Comparison of ENCODE assay signal across 10 mouse cellular contexts in the genomic region with DNA sequence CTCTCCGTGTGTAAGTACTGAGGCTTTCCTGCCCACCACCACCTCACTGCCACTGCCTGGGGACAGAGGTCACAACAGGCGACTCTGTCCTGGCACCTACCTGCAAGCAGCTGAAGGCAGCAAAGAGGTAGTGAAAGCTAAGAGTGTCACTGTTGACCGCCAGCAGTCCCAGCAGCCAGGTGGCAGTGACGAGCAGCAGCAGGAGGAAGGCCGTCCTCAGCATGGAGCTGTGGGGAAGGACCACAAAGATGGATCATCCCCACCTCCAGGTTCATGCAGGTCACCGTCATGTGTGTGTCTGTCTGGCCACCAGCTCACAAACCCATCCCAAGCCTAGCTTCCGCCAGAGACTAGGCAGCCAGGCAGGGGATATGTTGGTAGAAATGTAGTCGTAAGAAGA. TPM values are rescaled to one million over a fixed set of nuclear protein-coding genes. Genes with fewer than 3 reads are reported as not detected.
DNase-seq lines count a peak whose midpoint lies in the region; ATAC-seq and TF ChIP-seq lines count a peak whose summit lies in the region.
"Had no signal": no experiment of that assay in that cellular context is flagged by ENCODE, and none has a peak within 500 bp of the region (broad histone marks: within the 10 kb centered on the region; RNA-seq: fewer than 3 reads in every experiment).

No protein-coding gene starts in this region.

- no peak overlapping the region for H3K4me3 ChIP-seq in kidney, adult 2 months (ENCODE audit: insufficient read depth, low read depth, low read length)
- no peak overlapping the region for H3K4me3 ChIP-seq in testis, adult 2 months (ENCODE audit: control insufficient read depth, low read depth, low read length)
- H3K4me3 ChIP-seq in forebrain, embryonic 13.5 days: no peak overlapping the region

- peaks cover 4% of the 10 kb centered on the region; the same call in 1 of the 2 replicates for H3K4me1 ChIP-seq in kidney, adult 2 months (ENCODE audit: control insufficient read depth, insufficient read depth, low read length)
- H3K4me1 ChIP-seq in testis, adult 2 months (ENCODE audit: control insufficient read depth, insufficient read depth, low read length): no peaks in the 10 kb centered on the region
- H3K4me1 ChIP-seq in forebrain, embryonic 13.5 days: 0 out of 2 replicates have a peak, but pooled peaks cover 6% of the 10 kb centered on the region

- 85% methylated on average over 8 of the region's 8 CpGs for WGBS in kidney, adult 2 months
- WGBS in forebrain, embryonic 13.5 days: 74% methylated on average over 8 of the region's 8 CpGs

- TF ChIP-seq CTCF in kidney, adult 2 months (conservative IDR thresholded peaks at IDR 0.05; ENCODE audit: insufficient read depth, insufficient read length, low read depth, low read length): peak; percentile 59
- TF ChIP-seq CTCF in testis, adult 2 months (IDR thresholded peaks at IDR 0.05; ENCODE audit: control insufficient read depth, insufficient read depth, insufficient replicate concordance, low read depth, low read length): peak; percentile 47; the same call in 1 of the 2 replicates

- H3K9me3 ChIP-seq in forebrain, embryonic 13.5 days (replicated peaks): no peaks in the 10 kb centered on the region

- no peaks in the 10 kb centered on the region for H3K27me3 ChIP-seq in kidney, adult 2 months (replicated peaks; ENCODE audit: control insufficient read depth, insufficient read depth, low read length)
- H3K27me3 ChIP-seq in testis, adult 2 months (ENCODE audit: control insufficient read depth, insufficient read depth, low read length): no peaks in the 10 kb centered on the region
- no peaks in the 10 kb centered on the region for H3K27me3 ChIP-seq in forebrain, embryonic 13.5 days

- no peak for TF ChIP-seq POLR2A in kidney, adult 2 months (IDR thresholded peaks at IDR 0.05; ENCODE audit: low read depth, low read length)
- TF ChIP-seq POLR2A in testis, adult 2 months (IDR thresholded peaks at IDR 0.05; ENCODE audit: control insufficient read depth, low read depth, low read length): no peak

- H3K36me3 ChIP-seq in kidney, adult 2 months (ENCODE audit: control insufficient read depth, insufficient read depth, low read length): no peaks in the 10 kb centered on the region
- no peaks in the 10 kb centered on the region for H3K36me3 ChIP-seq in testis, adult 2 months (ENCODE audit: control insufficient read depth, insufficient read depth, low read length)
- H3K36me3 ChIP-seq in forebrain, embryonic 13.5 days (ENCODE audit: poor library complexity, severe bottlenecking): peaks cover 83% of the 10 kb centered on the region

- H3K4me2 ChIP-seq in forebrain, embryonic 13.5 days: no peak overlapping the region

- no peak for DNase-seq in kidney, adult 2 months
- DNase-seq in kidney, adult 9 months: no peak
- no peak for DNase-seq in testis, postnatal 14 days (ENCODE audit: low spot score)
- DNase-seq in urinary bladder, postnatal 25 days (ENCODE audit: low spot score): no peak
- no peak for DNase-seq in layer of hippocampus, adult 9-10 months (ENCODE audit: low spot score)
- DNase-seq: thymus, adult 18-20 months had no signal

- no peak overlapping the region for H3K27ac ChIP-seq in kidney, adult 2 months (ENCODE audit: insufficient read depth, low read depth, low read length)
- no peak overlapping the region for H3K27ac ChIP-seq in testis, adult 2 months (ENCODE audit: control insufficient read depth, insufficient read depth, low read depth, low read length)
- H3K27ac ChIP-seq in forebrain, embryonic 13.5 days: no peak overlapping the region

- ATAC-seq in common myeloid progenitor, adult 5-6 weeks (replicated peaks; ENCODE audit: low read depth, poor library complexity, severe bottlenecking): 0 out of 2 replicates have a peak, but pooled peaks have one; percentile 13
- no peak for ATAC-seq in forebrain, embryonic 13.5 days
- ATAC-seq: inflammation-experienced regulatory T-cells, adult 6 months had no signal

- H3K9ac ChIP-seq in forebrain, embryonic 13.5 days: no peak overlapping the region

RNA-seq across cellular contexts. Expression of gene Trmu, which starts 24.7 kb away (rescaled TPM):
- 29.2 and 31.7 TPM in 2 replicates for polyA plus RNA-seq in kidney, adult 2 months (2012; rRNA removed)
- 20.1 TPM in 2 replicates for polyA plus RNA-seq in testis, adult 2 months (2012; rRNA removed)
- total RNA-seq in common myeloid progenitor, adult 5-6 weeks (2017): 30.2 and 30.9 TPM in 2 replicates
- 45.2 and 53.2 TPM in 2 replicates for polyA plus RNA-seq in forebrain, embryonic 13.5 days (2015; fragmentation: Nextera tagmentation; extraction: Ambion mirVana)

RNA-seq across cellular contexts. Expression of gene Gtse1, which starts 44.3 kb away (rescaled TPM):
- polyA plus RNA-seq in kidney, adult 2 months (2012; rRNA removed): 0.74 and 0.98 TPM in 2 replicates
- 9.5 and 9.9 TPM in 2 replicates for polyA plus RNA-seq in testis, adult 2 months (2012; rRNA removed)
- 16.1 and 19.5 TPM in 2 replicates for total RNA-seq in common myeloid progenitor, adult 5-6 weeks (2017)
- polyA plus RNA-seq in forebrain, embryonic 13.5 days (2015; fragmentation: Nextera tagmentation; extraction: Ambion mirVana): 31.0 and 31.4 TPM in 2 replicates
